Mouse (Mus musculus): ENCODE results near the gene Ubald2. TPM values are rescaled to one million over a fixed set of nuclear protein-coding genes. Genes with fewer than 3 reads are reported as not detected.

Ubald2 gene
- polyA plus RNA-seq, 1 experiment from 2014 or later, result 64.0 TPM

GRCm38 (mm10) chr11:116436725-116437331 lies 2.9 kb downstream of the Ubald2 start:
- H3K4me2 ChIP-seq (ENCODE audit: low read depth, low read length), result peak overlapping the region; percentile 88; the same call in 1 of the 2 replicates
- no peaks in the 10 kb centered on the region for H3K27me3 ChIP-seq (ENCODE audit: control insufficient read depth, insufficient read depth, low read length)
- no peak for ATAC-seq (ENCODE audit: low read depth)
- WGBS, result 65% methylated on average over 4 of the region's 4 CpGs
- peaks cover 24% of the 10 kb centered on the region for H3K4me1 ChIP-seq (ENCODE audit: control insufficient read depth, insufficient read depth, low read length)
- H3K27ac ChIP-seq (ENCODE audit: low read depth, low read length), result no peak overlapping the region
- no peak overlapping the region for H3K4me3 ChIP-seq (ENCODE audit: low read depth, low read length)
- H3K9me3 ChIP-seq (ENCODE audit: control insufficient read depth, low read length), result no peaks in the 10 kb centered on the region
- H3K36me3 ChIP-seq (ENCODE audit: control insufficient read depth, insufficient read depth, low read length), result peaks cover 10% of the 10 kb centered on the region
- H3K9ac ChIP-seq (replicated peaks; ENCODE audit: low read depth, low read length), result 0 out of 2 replicates have a peak overlapping the region, but pooled peaks have one; percentile 17

- 88% methylated on average over 11 of the region's 11 CpGs for WGBS
- no peaks in the 10 kb centered on the region for H3K9me3 ChIP-seq (ENCODE audit: control insufficient read depth, low read length)
- H3K4me3 ChIP-seq (ENCODE audit: low read depth, low read length), result no peak overlapping the region
- H3K4me1 ChIP-seq (ENCODE audit: control insufficient read depth, insufficient read depth, low read length), result peaks cover 24% of the 10 kb centered on the region
- H3K36me3 ChIP-seq (ENCODE audit: control insufficient read depth, insufficient read depth, low read length), result peaks cover 10% of the 10 kb centered on the region
- no peak overlapping the region for H3K4me2 ChIP-seq (ENCODE audit: low read depth, low read length)
- no peak for ATAC-seq (ENCODE audit: low read depth)
- no peak overlapping the region for H3K27ac ChIP-seq (ENCODE audit: low read depth, low read length)
- no peak overlapping the region for H3K9ac ChIP-seq (replicated peaks; ENCODE audit: low read depth, low read length)
- H3K27me3 ChIP-seq (ENCODE audit: control insufficient read depth, insufficient read depth, low read length), result no peaks in the 10 kb centered on the region
Observed at GRCm38 (mm10) chr11:116437541-116437940, 3.6 kb downstream of the Ubald2 start.

GRCm38 (mm10) chr11:116439269-116440240 lies 5.7 kb downstream of the Ubald2 start:
- peaks cover 10% of the 10 kb centered on the region for H3K36me3 ChIP-seq (ENCODE audit: control insufficient read depth, insufficient read depth, low read length)
- 87% methylated on average over 19 of the region's 19 CpGs for WGBS
- peaks cover 24% of the 10 kb centered on the region for H3K4me1 ChIP-seq (ENCODE audit: control insufficient read depth, insufficient read depth, low read length)
- H3K4me3 ChIP-seq (ENCODE audit: low read depth, low read length), result no peak overlapping the region
- no peak overlapping the region for H3K27ac ChIP-seq (ENCODE audit: low read depth, low read length)
- H3K4me2 ChIP-seq (ENCODE audit: low read depth, low read length), result no peak overlapping the region
- no peak overlapping the region for H3K9ac ChIP-seq (replicated peaks; ENCODE audit: low read depth, low read length)
- H3K27me3 ChIP-seq (ENCODE audit: control insufficient read depth, insufficient read depth, low read length), result no peaks in the 10 kb centered on the region
- H3K9me3 ChIP-seq (ENCODE audit: control insufficient read depth, low read length), result no peaks in the 10 kb centered on the region
- no peak for ATAC-seq (ENCODE audit: low read depth)

GRCm38 (mm10) chr11:116440408-116441068 lies 6.6 kb downstream of the Ubald2 start:
- Histone ChIP-seq H3K9ac (replicated peaks; ENCODE audit: low read depth, low read length) (no peak overlapping the region), H3K27ac (ENCODE audit: low read depth, low read length) (no peak overlapping the region), H3K36me3 (ENCODE audit: control insufficient read depth, insufficient read depth, low read length) (peaks cover 10% of the 10 kb centered on the region), H3K9me3 (ENCODE audit: control insufficient read depth, low read length) (no peaks in the 10 kb centered on the region), H3K4me3 (ENCODE audit: low read depth, low read length) (no peak overlapping the region), H3K4me1 (ENCODE audit: control insufficient read depth, insufficient read depth, low read length) (peaks cover 18% of the 10 kb centered on the region), H3K4me2 (ENCODE audit: low read depth, low read length) (no peak overlapping the region), H3K27me3 (ENCODE audit: control insufficient read depth, insufficient read depth, low read length) (no peaks in the 10 kb centered on the region)
- 81% methylated on average over 7 of the region's 7 CpGs for WGBS
- no peak for ATAC-seq (ENCODE audit: low read depth)

- Histone ChIP-seq H3K4me3 (ENCODE audit: low read depth, low read length) (no peak overlapping the region), H3K4me1 (ENCODE audit: control insufficient read depth, insufficient read depth, low read length) (0 out of 2 replicates have a peak, but pooled peaks cover 3% of the 10 kb centered on the region), H3K27me3 (ENCODE audit: control insufficient read depth, insufficient read depth, low read length) (no peaks in the 10 kb centered on the region; the same call in 1 of the 2 replicates), H3K9ac (replicated peaks; ENCODE audit: low read depth, low read length) (no peak overlapping the region), H3K9me3 (ENCODE audit: control insufficient read depth, low read length) (no peaks in the 10 kb centered on the region), H3K4me2 (ENCODE audit: low read depth, low read length) (no peak overlapping the region), H3K36me3 (ENCODE audit: control insufficient read depth, insufficient read depth, low read length) (peaks cover 5% of the 10 kb centered on the region), H3K27ac (ENCODE audit: low read depth, low read length) (no peak overlapping the region)
- 76% methylated on average over 15 of the region's 15 CpGs for WGBS
- no peak for ATAC-seq (ENCODE audit: low read depth)
Observed at GRCm38 (mm10) chr11:116442129-116442866, 8.4 kb downstream of the Ubald2 start.

- Histone ChIP-seq H3K4me1 (ENCODE audit: control insufficient read depth, insufficient read depth, low read length) (0 out of 2 replicates have a peak, but pooled peaks cover 2% of the 10 kb centered on the region), H3K9ac (replicated peaks; ENCODE audit: low read depth, low read length) (no peak overlapping the region), H3K27ac (ENCODE audit: low read depth, low read length) (no peak overlapping the region), H3K27me3 (ENCODE audit: control insufficient read depth, insufficient read depth, low read length) (no peaks in the 10 kb centered on the region; the same call in 1 of the 2 replicates), H3K4me3 (ENCODE audit: low read depth, low read length) (no peak overlapping the region), H3K4me2 (ENCODE audit: low read depth, low read length) (no peak overlapping the region), H3K36me3 (ENCODE audit: control insufficient read depth, insufficient read depth, low read length) (peaks cover 5% of the 10 kb centered on the region), H3K9me3 (ENCODE audit: control insufficient read depth, low read length) (no peaks in the 10 kb centered on the region)
- ATAC-seq (ENCODE audit: low read depth), result no peak
- 81% methylated on average over 6 of the region's 6 CpGs for WGBS
Observed at GRCm38 (mm10) chr11:116442867-116443177, 8.9 kb downstream of the Ubald2 start.

GRCm38 (mm10) chr11:116443311-116443710 lies 9.4 kb downstream of the Ubald2 start:
- Histone ChIP-seq H3K4me3 (ENCODE audit: low read depth, low read length) (no peak overlapping the region), H3K36me3 (ENCODE audit: control insufficient read depth, insufficient read depth, low read length) (peaks cover 5% of the 10 kb centered on the region), H3K27me3 (ENCODE audit: control insufficient read depth, insufficient read depth, low read length) (no peaks in the 10 kb centered on the region; the same call in 1 of the 2 replicates), H3K4me1 (ENCODE audit: control insufficient read depth, insufficient read depth, low read length) (0 out of 2 replicates have a peak, but pooled peaks cover 2% of the 10 kb centered on the region), H3K9ac (replicated peaks; ENCODE audit: low read depth, low read length) (no peak overlapping the region), H3K4me2 (ENCODE audit: low read depth, low read length) (no peak overlapping the region), H3K9me3 (ENCODE audit: control insufficient read depth, low read length) (no peaks in the 10 kb centered on the region), H3K27ac (ENCODE audit: low read depth, low read length) (no peak overlapping the region)
- WGBS, result 93% methylated on average over 6 of the region's 6 CpGs
- ATAC-seq (ENCODE audit: low read depth), result no peak

GRCm38 (mm10) chr11:116443935-116444334 lies 10.0 kb downstream of the Ubald2 start:
- no peak overlapping the region for H3K9ac ChIP-seq (replicated peaks; ENCODE audit: low read depth, low read length)
- no peak overlapping the region for H3K27ac ChIP-seq (ENCODE audit: low read depth, low read length)
- H3K4me1 ChIP-seq (ENCODE audit: control insufficient read depth, insufficient read depth, low read length), result 0 out of 2 replicates have a peak, but pooled peaks cover 2% of the 10 kb centered on the region
- no peak overlapping the region for H3K4me3 ChIP-seq (ENCODE audit: low read depth, low read length)
- peaks cover 5% of the 10 kb centered on the region for H3K36me3 ChIP-seq (ENCODE audit: control insufficient read depth, insufficient read depth, low read length)
- H3K4me2 ChIP-seq (ENCODE audit: low read depth, low read length), result no peak overlapping the region
- no peak for ATAC-seq (ENCODE audit: low read depth)
- H3K27me3 ChIP-seq (ENCODE audit: control insufficient read depth, insufficient read depth, low read length), result no peaks in the 10 kb centered on the region; the same call in 1 of the 2 replicates
- WGBS, result 88% methylated on average over 6 of the region's 6 CpGs
- no peaks in the 10 kb centered on the region for H3K9me3 ChIP-seq (ENCODE audit: control insufficient read depth, low read length)
